In the genomic region with DNA sequence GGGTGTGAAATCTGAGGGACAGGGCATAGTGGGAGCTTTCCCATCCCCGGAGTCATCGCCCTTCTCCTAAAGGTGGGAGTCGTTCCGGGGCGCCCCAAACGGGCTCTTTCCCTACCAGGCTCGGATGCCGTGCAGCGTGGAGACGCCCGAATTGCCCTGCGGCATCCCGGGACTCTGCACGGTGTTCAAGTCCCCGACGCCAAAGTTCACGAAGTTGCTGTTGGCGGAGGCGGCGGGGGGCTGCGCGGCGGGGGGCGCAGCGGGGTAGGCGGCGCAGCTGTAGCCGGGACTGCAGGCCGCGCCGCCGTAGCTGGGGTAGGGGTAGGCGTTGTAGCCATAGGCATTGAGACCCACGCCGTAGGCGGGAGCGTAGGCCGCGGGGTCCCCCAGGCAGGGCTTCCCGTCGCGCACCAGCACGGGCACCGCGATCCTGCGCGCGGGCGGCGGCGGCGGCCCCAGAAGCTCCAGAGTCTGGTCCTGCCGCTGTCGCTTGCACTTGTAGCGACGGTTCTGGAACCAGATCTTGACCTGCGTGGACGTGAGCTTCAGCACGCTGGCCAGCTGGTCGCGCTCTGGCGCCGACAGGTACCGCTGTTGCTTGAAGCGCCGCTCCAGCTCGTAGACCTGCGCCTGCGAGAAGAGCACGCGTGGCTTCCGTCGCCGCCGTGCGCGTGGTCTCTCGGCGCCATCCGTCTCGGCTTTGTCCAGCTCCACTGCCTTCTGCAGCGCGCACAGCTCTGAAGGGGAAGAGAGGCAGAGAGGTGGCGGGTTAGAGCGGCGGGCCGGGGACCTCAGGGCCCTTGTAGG, we compare ENCODE assay signal across 8 mouse cellular contexts. TPM values are rescaled to one million over a fixed set of nuclear protein-coding genes. Genes with fewer than 3 reads are reported as not detected.
DNase-seq lines count a peak whose midpoint lies in the region; ATAC-seq and TF ChIP-seq lines count a peak whose summit lies in the region.

No protein-coding gene starts in this region.

- ATAC-seq in heart, embryonic 13.5 days (ENCODE audit: extremely low read depth, insufficient number of reproducible peaks, low FRiP score, low TSS enrichment): no peak
- no peak for ATAC-seq in limb, embryonic 14.5 days (ENCODE audit: low FRiP score, low read depth)

- H3K4me3 ChIP-seq in heart, embryonic 13.5 days: peak overlapping the region; percentile 80
- peak overlapping the region; percentile 30 for H3K4me3 ChIP-seq in limb, embryonic 14.5 days (replicated peaks; ENCODE audit: low read length)

- peak overlapping the region; percentile 94 for H3K27ac ChIP-seq in heart, embryonic 13.5 days (replicated peaks)
- H3K27ac ChIP-seq in limb, embryonic 14.5 days (replicated peaks; ENCODE audit: low read depth, low read length): no peak overlapping the region

- H3K9me3 ChIP-seq in heart, embryonic 13.5 days: no peaks in the 10 kb centered on the region
- no peaks in the 10 kb centered on the region for H3K9me3 ChIP-seq in limb, embryonic 14.5 days (ENCODE audit: control insufficient read depth, low read length)

- H3K4me1 ChIP-seq in heart, embryonic 13.5 days: peaks cover 25% of the 10 kb centered on the region
- H3K4me1 ChIP-seq in limb, embryonic 14.5 days (ENCODE audit: control insufficient read depth, insufficient read depth, low read length): peaks cover 6% of the 10 kb centered on the region; the same call in 1 of the 2 replicates

- DNase-seq in 3134 (ENCODE audit: extremely low read depth, insufficient read length, low spot score) (peak; percentile 38), ES-CJ7 (ENCODE audit: low read depth, low spot score) (peak; percentile 49)
- DNase-seq in limb, embryonic 14.5 days (ENCODE audit: low spot score): no peak
- DNase-seq in urinary bladder, adult 18-20 months (ENCODE audit: low spot score in 2 of 2): no peak
- no peak for DNase-seq in frontal cortex, postnatal 10 days (ENCODE audit: low spot score in 2 of 2)
- no peak for DNase-seq in kidney, adult 9 months
- DNase-seq in frontal cortex, postnatal 25 days (ENCODE audit: low spot score in 2 of 2): no peak

- no peak for TF ChIP-seq POLR2A in limb, embryonic 14.5 days (IDR thresholded peaks at IDR 0.05; ENCODE audit: borderline replicate concordance, extremely low read depth, insufficient read depth, insufficient read length)

- WGBS in heart, embryonic 13.5 days: 1% methylated on average over 80 of the region's 87 CpGs
- under 1% methylated on average over 62 of the region's 87 CpGs for WGBS in limb, embryonic 14.5 days

- H3K4me2 ChIP-seq in heart, embryonic 13.5 days: peak overlapping the region; percentile 83
- peak overlapping the region; percentile 42 for H3K4me2 ChIP-seq in limb, embryonic 14.5 days (replicated peaks; ENCODE audit: low read depth, low read length, severe bottlenecking)

- H3K27me3 ChIP-seq in heart, embryonic 13.5 days (replicated peaks): peaks cover 98% of the 10 kb centered on the region
- H3K27me3 ChIP-seq in limb, embryonic 14.5 days (ENCODE audit: control insufficient read depth, insufficient read depth, low read length): peaks cover 99% of the 10 kb centered on the region

- H3K36me3 ChIP-seq in heart, embryonic 13.5 days: peaks cover 48% of the 10 kb centered on the region
- no peaks in the 10 kb centered on the region for H3K36me3 ChIP-seq in limb, embryonic 14.5 days (ENCODE audit: control insufficient read depth, insufficient read depth, low read length)

- peak overlapping the region; percentile 100 for H3K9ac ChIP-seq in heart, embryonic 13.5 days
- 0 out of 2 replicates have a peak overlapping the region, but pooled peaks have one; percentile 25 for H3K9ac ChIP-seq in limb, embryonic 14.5 days (ENCODE audit: low read depth, low read length, severe bottlenecking)

RNA-seq across cellular contexts. Expression of a gene that starts 5.7 kb away (rescaled TPM):
- polyA plus RNA-seq in heart, embryonic 13.5 days (2015; fragmentation: Nextera tagmentation; extraction: Ambion mirVana): 136 and 142 TPM in 2 replicates
- polyA plus RNA-seq in limb, embryonic 14.5 days (2012; rRNA removed): 0.06 and 0.15 TPM in 2 replicates
- not detected in 2 replicates for polyA plus RNA-seq in limb, embryonic 14.5 days (2014; fragmentation: Nextera tagmentation; extraction: Ambion mirVana)

RNA-seq across cellular contexts. Expression of a gene that starts 58.2 kb away (rescaled TPM):
- 56.6 and 60.5 TPM in 2 replicates for polyA plus RNA-seq in heart, embryonic 13.5 days (2015; fragmentation: Nextera tagmentation; extraction: Ambion mirVana)
- 45.6 and 48.7 TPM in 2 replicates for polyA plus RNA-seq in limb, embryonic 14.5 days (2012; rRNA removed)
- polyA plus RNA-seq in limb, embryonic 14.5 days (2014; fragmentation: Nextera tagmentation; extraction: Ambion mirVana): 49.3 and 49.4 TPM in 2 replicates

Comparison
In these comparisons a context has a peak if more than half of its experiments do, and no peak if none do; other contexts are left out.
1. DNase-seq: peak in 3134 (single experiment) and ES-CJ7 (single experiment); none in limb, embryonic 14.5 days (single experiment), urinary bladder, adult 18-20 months (0 of 2), frontal cortex, postnatal 10 days (0 of 2), kidney, adult 9 months (single experiment) and frontal cortex, postnatal 25 days (0 of 2).
2. RNA of a gene that starts 5.7 kb away (polyA plus RNA-seq): 136 to 142 TPM in heart, embryonic 13.5 days; 0.06 to 0.15 TPM in limb, embryonic 14.5 days; every median in the first group is over 100 times any median in the second.